Mouse (Mus musculus) heart, adult 18-20 months (tissue): Measurements from ENCODE around the gene Rnf6. TPM values are rescaled to one million over a fixed set of nuclear protein-coding genes. Genes with fewer than 3 reads are reported as not detected.

Experiments used
- total RNA-seq, 2 experiments: library from RNA; stranded (reverse); gene quantifications; 2 replicates each; pipeline ENCODE4 v1.2.3; 2021

Rnf6 gene
- total RNA-seq, 2 experiments from 2014 or later, result 43.3 to 44.1 TPM

Other genes with a start within 250 kb of the Rnf6 start
- not detected for gene Cyp3a25, start 211.9 kb downstream of the Rnf6 start, total RNA-seq
- not detected for gene Cyp3a59, start 142.3 kb downstream of the Rnf6 start, total RNA-seq
- not detected for gene Gm5565, start 61.0 kb downstream of the Rnf6 start, total RNA-seq
- gene Gm6309, start 50.8 kb downstream of the Rnf6 start, total RNA-seq, result not detected
- gene 1700001J03Rik, start 36.3 kb downstream of the Rnf6 start, total RNA-seq, result not detected
- 10 to 100 TPM; 17.4 to 19.4 TPM for gene Cdk8, start 9.7 kb upstream of the Rnf6 start, total RNA-seq
- under 1 TPM; 0.40 to 0.49 TPM for gene Wasf3, start 163.4 kb upstream of the Rnf6 start, total RNA-seq